In genomic region chr9:21039779-21040178, GRCm38 (mm10) we compare ENCODE assay signal across 31 mouse cellular contexts. TPM values are rescaled to one million over a fixed set of nuclear protein-coding genes. Genes with fewer than 3 reads are reported as not detected.
DNase-seq lines count a peak whose midpoint lies in the region; ATAC-seq and TF ChIP-seq lines count a peak whose summit lies in the region.
"Had no signal": no experiment of that assay in that cellular context is flagged by ENCODE, and none has a peak within 500 bp of the region (broad histone marks: within the 10 kb centered on the region; RNA-seq: fewer than 3 reads in every experiment).

No protein-coding gene starts in this region.

- no peak for TF ChIP-seq POLR2A in olfactory bulb, adult 2 months (IDR thresholded peaks at IDR 0.05; ENCODE audit: insufficient read depth, low read depth, low read length)

- peaks cover 41% of the 10 kb centered on the region for H3K27me3 ChIP-seq in liver, embryonic 14.5 days (ENCODE audit: control insufficient read depth, insufficient read depth, low read length)
- H3K27me3 ChIP-seq in hindbrain, embryonic 16.5 days (replicated peaks; ENCODE audit: control insufficient read depth, insufficient read depth, low read length): peaks cover 39% of the 10 kb centered on the region

- peak overlapping the region; percentile 58 for H3K27ac ChIP-seq in left cerebral cortex, adult 2 months
- peak overlapping the region; percentile 20; the same call in 1 of the 2 replicates for H3K27ac ChIP-seq in liver, embryonic 14.5 days
- H3K27ac ChIP-seq in olfactory bulb, adult 2 months (ENCODE audit: insufficient read depth, low read depth, low read length): peak overlapping the region; percentile 84; the same call in 1 of the 2 replicates
- H3K27ac ChIP-seq in hindbrain, embryonic 16.5 days (ENCODE audit: low read depth, low read length): no peak overlapping the region
- H3K27ac ChIP-seq: forebrain, embryonic 12.5 days; hindbrain, embryonic 13.5 days; limb, embryonic 10.5 days; macrophage; midbrain, embryonic 12.5 days had no signal

- peak; percentile 34; the same call in 1 of the 2 replicates for TF ChIP-seq EP300 in liver, embryonic 14.5 days (IDR thresholded peaks at IDR 0.05; ENCODE audit: low read depth)

- no peak for TF ChIP-seq CTCF in left cerebral cortex, adult 2 months (IDR thresholded peaks at IDR 0.05)
- no peak for TF ChIP-seq CTCF in liver, embryonic 14.5 days (IDR thresholded peaks at IDR 0.05; ENCODE audit: low read depth)
- TF ChIP-seq CTCF in olfactory bulb, adult 2 months (IDR thresholded peaks at IDR 0.05; ENCODE audit: insufficient read depth, low read depth, low read length): no peak

- H3K4me3 ChIP-seq in left cerebral cortex, adult 2 months: no peak overlapping the region
- no peak overlapping the region for H3K4me3 ChIP-seq in liver, embryonic 14.5 days (ENCODE audit: insufficient read depth in 1 of 2, low read depth in 2 of 2, low read length in 2 of 2)
- H3K4me3 ChIP-seq in olfactory bulb, adult 2 months (ENCODE audit: insufficient read depth, low read depth, low read length): no peak overlapping the region
- H3K4me3 ChIP-seq in hindbrain, embryonic 16.5 days (ENCODE audit: low read length): no peak overlapping the region
- H3K4me3 ChIP-seq: forebrain, embryonic 12.5 days; hindbrain, embryonic 13.5 days; limb, embryonic 10.5 days; midbrain, embryonic 12.5 days had no signal

- H3K4me2 ChIP-seq in liver, embryonic 14.5 days (ENCODE audit: low read depth): peak overlapping the region; percentile 30
- no peak overlapping the region for H3K4me2 ChIP-seq in hindbrain, embryonic 16.5 days (ENCODE audit: low read length)
- H3K4me2 ChIP-seq: forebrain, embryonic 12.5 days; hindbrain, embryonic 13.5 days; midbrain, embryonic 12.5 days had no signal

- peaks cover 12 to 15% of the 10 kb centered on the region in 2 experiments for H3K4me1 ChIP-seq in liver, embryonic 14.5 days (replicated peaks; ENCODE audit: control insufficient read depth in 2 of 2, insufficient read depth in 2 of 2, low read length in 1 of 2)
- peaks cover 55% of the 10 kb centered on the region for H3K4me1 ChIP-seq in olfactory bulb, adult 2 months (ENCODE audit: control insufficient read depth, insufficient read depth, low read length)
- peaks cover 22% of the 10 kb centered on the region for H3K4me1 ChIP-seq in hindbrain, embryonic 16.5 days (ENCODE audit: control insufficient read depth, insufficient read depth, low read depth, low read length)

- intact Hi-C loops in left cerebral cortex, adult 2 months (cut with DNase I): loop anchor here (2.0 kb wide), 1 partner anchor 33 kb away; the partner anchor contains the start of genes Fdx1l and Gm49373
- intact Hi-C loops in left cerebral cortex, postnatal 36 days (cut with DNase I): loop anchor here (2.0 kb wide), 1 partner anchor 23 kb away; no protein-coding TSS in a partner anchor

- WGBS in liver, embryonic 14.5 days (ENCODE audit: insufficient replicate concordance): 19% methylated on average over 3 of the region's 3 CpGs
- WGBS in olfactory bulb, adult 2 months: 58% methylated on average over 3 of the region's 3 CpGs
- 61% methylated on average over 3 of the region's 3 CpGs for WGBS in hindbrain, embryonic 16.5 days

- no peaks in the 10 kb centered on the region for H3K36me3 ChIP-seq in liver, embryonic 14.5 days (replicated peaks; ENCODE audit: control insufficient read depth, insufficient read depth, low read depth)
- no peaks in the 10 kb centered on the region for H3K36me3 ChIP-seq in hindbrain, embryonic 16.5 days (ENCODE audit: control insufficient read depth, insufficient read depth, low read length)
- H3K36me3 ChIP-seq: forebrain, embryonic 12.5 days; hindbrain, embryonic 13.5 days; limb, embryonic 10.5 days; midbrain, embryonic 12.5 days had no signal

- no peak for DNase-seq in left cerebral cortex, adult 2 months (ENCODE audit: extremely low spot score in 1 of 2, low spot score in 2 of 2)
- DNase-seq in left cerebral cortex, postnatal 36 days (ENCODE audit: low spot score in 2 of 2): no peak
- no peak for DNase-seq in liver, embryonic 14.5 days (ENCODE audit: low read depth in 3 of 3, low spot score in 3 of 3)
- DNase-seq in right cerebral cortex, postnatal 14 days: no peak
- no peak for DNase-seq in cerebellum, postnatal 25 days
- DNase-seq: adrenal gland, adult 8-10 months; cerebellum, adult 9-10 months; gastrocnemius, postnatal 14 days; kidney, adult 18-20 months; kidney, postnatal 4 days; right cerebral cortex, postnatal 25 days; thymus, postnatal 25 days had no signal

- ATAC-seq in erythroblast, adult 5-6 weeks (replicated peaks; ENCODE audit: low FRiP score, poor library complexity, severe bottlenecking): peak; percentile 87
- peak; percentile 73 for ATAC-seq in liver, embryonic 14.5 days (ENCODE audit: insufficient read depth)
- ATAC-seq in hindbrain, embryonic 16.5 days: no peak
- ATAC-seq: activated CD4-positive, CD25-positive, alpha-beta regulatory T cell, adult 4 months; inflammation-experienced regulatory T-cells, adult 6 months; lung, postnatal 0 days had no signal

- H3K9ac ChIP-seq in liver, embryonic 14.5 days (replicated peaks): no peak overlapping the region
- H3K9ac ChIP-seq in hindbrain, embryonic 16.5 days (ENCODE audit: low read depth, low read length): no peak overlapping the region
- H3K9ac ChIP-seq: forebrain, embryonic 12.5 days; hindbrain, embryonic 13.5 days; midbrain, embryonic 12.5 days had no signal

- H3K9me3 ChIP-seq in liver, embryonic 14.5 days (ENCODE audit: control insufficient read depth, low read length): no peaks in the 10 kb centered on the region
- H3K9me3 ChIP-seq in hindbrain, embryonic 16.5 days (ENCODE audit: control insufficient read depth, low read length): no peaks in the 10 kb centered on the region
- H3K9me3 ChIP-seq: forebrain, embryonic 12.5 days; hindbrain, embryonic 13.5 days; limb, embryonic 10.5 days; midbrain, embryonic 12.5 days had no signal

RNA-seq across cellular contexts. Expression of gene Icam5, which starts 7.9 kb away (rescaled TPM):
- total RNA-seq in left cerebral cortex, adult 2 months (2021): 100 to 1,000 TPM; 230 to 248 TPM
- total RNA-seq in left cerebral cortex, postnatal 36 days (2021): 100 to 1,000 TPM; 235 to 249 TPM
- total RNA-seq in erythroblast, adult 5-6 weeks (2015; ENCODE audit: low replicate concordance): 0.58 TPM in 1 of 2 replicates, not detected in the other
- total RNA-seq in erythroblast, adult 5-6 weeks (2017; ENCODE audit: low replicate concordance): 4.7 and 5.4 TPM in 2 replicates
- polyA plus RNA-seq in liver, embryonic 14.5 days (2012; rRNA removed): 0.70 and 0.87 TPM in 2 replicates
- 0.20 and 0.28 TPM in 2 replicates for polyA plus RNA-seq in liver, embryonic 14.5 days (2014; fragmentation: Nextera tagmentation; extraction: Ambion mirVana)
- polyA plus RNA-seq in olfactory bulb, adult 2 months (2012; ENCODE audit: insufficient read depth, insufficient read length, low replicate concordance, missing spikeins): not detected in 2 replicates
- polyA plus RNA-seq in hindbrain, embryonic 16.5 days (2015; fragmentation: Nextera tagmentation; extraction: Ambion mirVana): 2.8 and 3.2 TPM in 2 replicates
- total RNA-seq: heart, postnatal 25 days; liver, adult 2 months; monocyte, adult 5-6 weeks; neutrophil, adult 5-6 weeks had no signal
- polyA plus RNA-seq: activated CD4-positive, CD25-positive, alpha-beta regulatory T cell, adult 4 months; embryonic facial prominence, embryonic 11.5 days; heart, embryonic 14.5 days; midbrain, embryonic 12.5 days; stomach, embryonic 14.5 days had no signal

RNA-seq across cellular contexts. Expression of gene Icam4, which starts 10.6 kb away (rescaled TPM):
- total RNA-seq in left cerebral cortex, adult 2 months (2021): 1 to 10 TPM; 1.5 to 1.6 TPM
- total RNA-seq in left cerebral cortex, postnatal 36 days (2021): 1 to 10 TPM; 1.2 to 1.3 TPM
- total RNA-seq in erythroblast, adult 5-6 weeks (2015; ENCODE audit: low replicate concordance): 39.2 and 40.8 TPM in 2 replicates
- total RNA-seq in erythroblast, adult 5-6 weeks (2017; ENCODE audit: low replicate concordance): 20.6 and 35.8 TPM in 2 replicates
- polyA plus RNA-seq in liver, embryonic 14.5 days (2012; rRNA removed): 61.8 and 64.1 TPM in 2 replicates
- 204 and 223 TPM in 2 replicates for polyA plus RNA-seq in liver, embryonic 14.5 days (2014; fragmentation: Nextera tagmentation; extraction: Ambion mirVana)
- polyA plus RNA-seq in olfactory bulb, adult 2 months (2012; ENCODE audit: insufficient read depth, insufficient read length, low replicate concordance, missing spikeins): not detected in 2 replicates
- polyA plus RNA-seq in hindbrain, embryonic 16.5 days (2015; fragmentation: Nextera tagmentation; extraction: Ambion mirVana): 0.27 and 0.29 TPM in 2 replicates
- total RNA-seq: neutrophil, adult 5-6 weeks had no signal
- polyA plus RNA-seq: macrophage had no signal

RNA-seq across cellular contexts. Expression of gene Icam1, which starts 24.0 kb away (rescaled TPM):
- 1 to 10 TPM; 2.0 to 3.6 TPM for total RNA-seq in left cerebral cortex, adult 2 months (2021)
- total RNA-seq in left cerebral cortex, postnatal 36 days (2021): 1 to 10 TPM; 2.4 to 3.2 TPM
- total RNA-seq in erythroblast, adult 5-6 weeks (2015; ENCODE audit: low replicate concordance): 0.84 and 1.2 TPM in 2 replicates
- 2.2 and 2.3 TPM in 2 replicates for total RNA-seq in erythroblast, adult 5-6 weeks (2017; ENCODE audit: low replicate concordance)
- polyA plus RNA-seq in liver, embryonic 14.5 days (2012; rRNA removed): 5.4 and 6.9 TPM in 2 replicates
- 7.9 and 9.1 TPM in 2 replicates for polyA plus RNA-seq in liver, embryonic 14.5 days (2014; fragmentation: Nextera tagmentation; extraction: Ambion mirVana)
- not detected in 2 replicates for polyA plus RNA-seq in olfactory bulb, adult 2 months (2012; ENCODE audit: insufficient read depth, insufficient read length, low replicate concordance, missing spikeins)
- polyA plus RNA-seq in hindbrain, embryonic 16.5 days (2015; fragmentation: Nextera tagmentation; extraction: Ambion mirVana): 3.4 and 5.3 TPM in 2 replicates

RNA-seq across cellular contexts. Expression of gene Zglp1, which starts 27.1 kb away (rescaled TPM):
- 1 to 10 TPM in 1 of 2 experiments, not detected in 1; 1.3 TPM for total RNA-seq in left cerebral cortex, adult 2 months (2021)
- total RNA-seq in left cerebral cortex, postnatal 36 days (2021): not detected
- total RNA-seq in erythroblast, adult 5-6 weeks (2015; ENCODE audit: low replicate concordance): not detected in 2 replicates
- total RNA-seq in erythroblast, adult 5-6 weeks (2017; ENCODE audit: low replicate concordance): not detected in 2 replicates
- polyA plus RNA-seq in liver, embryonic 14.5 days (2012; rRNA removed): 0.21 and 0.49 TPM in 2 replicates
- 0.57 TPM in 1 of 2 replicates, not detected in the other for polyA plus RNA-seq in liver, embryonic 14.5 days (2014; fragmentation: Nextera tagmentation; extraction: Ambion mirVana)
- polyA plus RNA-seq in olfactory bulb, adult 2 months (2012; ENCODE audit: insufficient read depth, insufficient read length, low replicate concordance, missing spikeins): not detected in 2 replicates
- polyA plus RNA-seq in hindbrain, embryonic 16.5 days (2015; fragmentation: Nextera tagmentation; extraction: Ambion mirVana): 1.5 and 2.1 TPM in 2 replicates
- total RNA-seq: gastrocnemius, postnatal 14 days; heart, adult 8-10 months; heart, postnatal 25 days; liver, adult 2 months; monocyte, adult 5-6 weeks; neutrophil, adult 5-6 weeks had no signal
- polyA plus RNA-seq: lung, postnatal 0 days; macrophage had no signal

RNA-seq across cellular contexts. Expression of gene Gm49373, which starts 33.1 kb away (rescaled TPM):
- total RNA-seq in left cerebral cortex, adult 2 months (2021): 1 to 10 TPM; 1.7 to 3.2 TPM
- 1 to 10 TPM; 1.5 to 1.6 TPM for total RNA-seq in left cerebral cortex, postnatal 36 days (2021)
- total RNA-seq in erythroblast, adult 5-6 weeks (2015; ENCODE audit: low replicate concordance): 2.3 TPM in 1 of 2 replicates, not detected in the other
- total RNA-seq in erythroblast, adult 5-6 weeks (2017; ENCODE audit: low replicate concordance): not detected in 2 replicates
- 0.47 and 0.94 TPM in 2 replicates for polyA plus RNA-seq in liver, embryonic 14.5 days (2012; rRNA removed)
- 0.32 and 0.46 TPM in 2 replicates for polyA plus RNA-seq in liver, embryonic 14.5 days (2014; fragmentation: Nextera tagmentation; extraction: Ambion mirVana)
- not detected in 2 replicates for polyA plus RNA-seq in olfactory bulb, adult 2 months (2012; ENCODE audit: insufficient read depth, insufficient read length, low replicate concordance, missing spikeins)
- polyA plus RNA-seq in hindbrain, embryonic 16.5 days (2015; fragmentation: Nextera tagmentation; extraction: Ambion mirVana): 1.3 and 2.2 TPM in 2 replicates
- total RNA-seq: monocyte, adult 5-6 weeks had no signal
- polyA plus RNA-seq: activated CD4-positive, CD25-positive, alpha-beta regulatory T cell, adult 4 months; inflammation-experienced regulatory T-cells, adult 6 months; macrophage had no signal

Comparison
In these comparisons a context has a peak if more than half of its experiments do, and no peak if none do; other contexts are left out.
1. RNA of gene Icam5, which starts 7.9 kb away (total RNA-seq): 235 to 249 TPM in left cerebral cortex, postnatal 36 days and 230 to 248 TPM in left cerebral cortex, adult 2 months; 0.58 to 5.4 TPM in erythroblast, adult 5-6 weeks; every median in the first group is over 10 times any median in the second.
2. RNA of gene Icam4, which starts 10.6 kb away (total RNA-seq): 20.6 to 40.8 TPM in erythroblast, adult 5-6 weeks; 1.5 to 1.6 TPM in left cerebral cortex, adult 2 months and 1.2 to 1.3 TPM in left cerebral cortex, postnatal 36 days; every median in the first group is over 4 times any median in the second.